Mouse (Mus musculus) small intestine, adult 2 months (tissue): ENCODE results near the gene Gjc1. TPM values are rescaled to one million over a fixed set of nuclear protein-coding genes. Genes with fewer than 3 reads are reported as not detected.
A peak's percentile ranks its signal among the peaks of the same experiment; 100 is the strongest.

Experiments
- H3K27ac ChIP-seq: fragments of 200-500 bp; 2 replicates; pipeline ENCODE4 v1.5.1; 2012; ENCODE audit warnings: low read depth, low read length, control low read depth, inconsistent platforms; ENCODE audit not compliant: insufficient read depth
- H3K27me3 ChIP-seq: fragments of 200-500 bp; 2 replicates; pipeline ENCODE4 v1.6.1; 2012; ENCODE audit warnings: mild to moderate bottlenecking, moderate library complexity, low read length, inconsistent platforms; ENCODE audit not compliant: control insufficient read depth, insufficient read depth
- H3K36me3 ChIP-seq: fragments of 200-500 bp; 2 replicates; pipeline ENCODE4 v1.6.1; 2012; ENCODE audit warnings: mild to moderate bottlenecking, low read length, control low read depth, inconsistent platforms; ENCODE audit not compliant: control insufficient read depth, insufficient read depth
- H3K4me1 ChIP-seq: fragments of 200-500 bp; 2 replicates; pipeline ENCODE4 v1.6.1; 2012; ENCODE audit warnings: low read length, inconsistent platforms, mixed read lengths; ENCODE audit not compliant: control insufficient read depth, insufficient read depth, insufficient read length
- H3K4me3 ChIP-seq: fragments of 200-500 bp; 2 replicates; pipeline ENCODE4 v1.5.1; 2012; ENCODE audit warnings: low read depth, mild to moderate bottlenecking, control low read depth, inconsistent platforms, low read length, moderate library complexity
- CTCF ChIP-seq: fragments of 200-500 bp; IDR thresholded peaks from 2 replicates; pipeline ENCODE4 v1.5.1; 2012; ENCODE audit warnings: low read depth, mild to moderate bottlenecking, control low read depth, inconsistent platforms, low read length, moderate library complexity, mixed read lengths; ENCODE audit not compliant: insufficient replicate concordance, insufficient read length; ENCODE audit errors: extremely low read depth
- POLR2A ChIP-seq: fragments of 200-500 bp; IDR thresholded peaks from 2 replicates; pipeline ENCODE4 v1.6.1; 2012; ENCODE audit warnings: low read depth, mild to moderate bottlenecking, control low read depth, inconsistent platforms, low read length, moderate library complexity
- WGBS: fragments of 180-500 bp; shearing (Covaris S2); methylation state at CpG from one replicate; pipeline ENCODE4 v1.1.7; 2018; 5-methylcytosine and 5-hydroxymethylcytosine counted together
- polyA plus RNA-seq: library from polyadenylated mRNA; depleted of rRNA; stranded (reverse); fragments of >200 nt; gene quantifications from 2 replicates; pipeline ENCODE4 v1.2.3, GENCODE M21; 2012; rRNA removed

The Gjc1 gene
- polyA plus RNA-seq = 0.70 and 1.4 TPM in 2 replicates

- no peak for TF ChIP-seq POLR2A
- TF ChIP-seq CTCF = no peak
- Histone ChIP-seq H3K4me3 (peak within 1 kb of the TSS; percentile 63), H3K27ac (peak within 1 kb of the TSS; percentile 47; the same call in 1 of the 2 replicates), H3K36me3 (no peaks in the 10 kb centered on the region), H3K27me3 (peaks cover 39% of the 10 kb centered on the region), H3K4me1 (no peaks in the 10 kb centered on the region; the same call in 1 of the 2 replicates)
- WGBS = under 1% methylated on average over 84 of the region's 97 CpGs
These were observed at the start of gene Gjc1 for GRCm38 (mm10) chr11:102819021-102819782. TSS of gene Gjc1 (minus strand) at chr11:102819700.

GRCm38 (mm10) chr11:102864272-102864671, 44.8 kb upstream of the Gjc1 start:
- Histone ChIP-seq H3K4me3 (no peak overlapping the region), H3K27me3 (no peaks in the 10 kb centered on the region), H3K36me3 (peaks cover 50% of the 10 kb centered on the region), H3K4me1 (no peaks in the 10 kb centered on the region), H3K27ac (no peak overlapping the region)
- 21% methylated on average over 4 of the region's 4 CpGs for WGBS
- no peak for TF ChIP-seq POLR2A
- no peak for TF ChIP-seq CTCF

- 93% methylated on average over 8 of the region's 8 CpGs for WGBS
- Histone ChIP-seq H3K27ac (no peak overlapping the region), H3K27me3 (no peaks in the 10 kb centered on the region), H3K36me3 (peaks cover 46% of the 10 kb centered on the region), H3K4me1 (no peaks in the 10 kb centered on the region), H3K4me3 (no peak overlapping the region)
- TF ChIP-seq POLR2A (no peak), CTCF (no peak)
These were observed 40.4 kb upstream of the Gjc1 start for GRCm38 (mm10) chr11:102859933-102860332.

GRCm38 (mm10) chr11:102858951-102859350, 39.5 kb upstream of the Gjc1 start:
- H3K4me1 ChIP-seq = no peaks in the 10 kb centered on the region
- peaks cover 53% of the 10 kb centered on the region for H3K36me3 ChIP-seq

GRCm38 (mm10) chr11:102855941-102856340, 36.4 kb upstream of the Gjc1 start:
- peaks cover 46% of the 10 kb centered on the region for H3K36me3 ChIP-seq
- WGBS = 92% methylated on average over 6 of the region's 6 CpGs
- TF ChIP-seq CTCF = no peak

More at GRCm38 (mm10) chr11:102858951-102859350, 39.5 kb upstream of the Gjc1 start:
- WGBS = 96% methylated on average over 11 of the region's 11 CpGs
- Histone ChIP-seq H3K4me3 (no peak overlapping the region), H3K27ac (no peak overlapping the region), H3K27me3 (no peaks in the 10 kb centered on the region)
- no peak for TF ChIP-seq CTCF
- TF ChIP-seq POLR2A = no peak

GRCm38 (mm10) chr11:102853760-102854159, 34.3 kb upstream of the Gjc1 start:
- TF ChIP-seq CTCF (peak; percentile 13; the same call in 1 of the 2 replicates), POLR2A (no peak)
- no peak overlapping the region for H3K27ac ChIP-seq
- H3K27me3 ChIP-seq = no peaks in the 10 kb centered on the region
- no peak overlapping the region for H3K4me3 ChIP-seq
- peaks cover 41% of the 10 kb centered on the region for H3K36me3 ChIP-seq
- no peaks in the 10 kb centered on the region for H3K4me1 ChIP-seq

More at GRCm38 (mm10) chr11:102855941-102856340, 36.4 kb upstream of the Gjc1 start:
- Histone ChIP-seq H3K4me1 (no peaks in the 10 kb centered on the region), H3K27me3 (no peaks in the 10 kb centered on the region), H3K4me3 (no peak overlapping the region), H3K27ac (no peak overlapping the region)

GRCm38 (mm10) chr11:102851883-102852282, 32.4 kb upstream of the Gjc1 start:
- H3K36me3 ChIP-seq = peaks cover 48% of the 10 kb centered on the region
- no peak overlapping the region for H3K27ac ChIP-seq
- no peak overlapping the region for H3K4me3 ChIP-seq
- H3K4me1 ChIP-seq = no peaks in the 10 kb centered on the region
- no peaks in the 10 kb centered on the region for H3K27me3 ChIP-seq
- WGBS = 71% methylated on average over 5 of the region's 5 CpGs
- TF ChIP-seq POLR2A (no peak), CTCF (peak; percentile 53; the same call in 1 of the 2 replicates)

GRCm38 (mm10) chr11:102845926-102846325, 26.4 kb upstream of the Gjc1 start:
- no peak for TF ChIP-seq CTCF
- no peak for TF ChIP-seq POLR2A
- no peak overlapping the region for H3K27ac ChIP-seq
- no peak overlapping the region for H3K4me3 ChIP-seq
- H3K4me1 ChIP-seq = no peaks in the 10 kb centered on the region
- peaks cover 70% of the 10 kb centered on the region for H3K36me3 ChIP-seq
- WGBS = 89% methylated on average over 10 of the region's 10 CpGs
- H3K27me3 ChIP-seq = no peaks in the 10 kb centered on the region
